Mouse (Mus musculus) fat pad, adult 2 months (tissue): ENCODE data around the gene Gm10153.
"Not testable (repeated sequence)": the region's sequence is repeated elsewhere in the genome, so short reads cannot be mapped to it uniquely, and the experiment has no call there.

Experiments used
- DNase-seq: peaks from one replicate; pipeline ENCODE4 v3.0.0-alpha.2; 2011; ENCODE audit warnings: low read depth, low spot score; ENCODE audit errors: extremely low read depth

Gm10153 gene

GRCm38 (mm10) chr7:142144507-142144906 lies 45.7 kb downstream of the Gm10153 start, which contains the start of gene Gm45337:
Gm45337 (minus strand) TSS chr7:142144607.
- no peak for DNase-seq

- not testable (repeated sequence) for DNase-seq
These were observed 46.6 kb downstream of the Gm10153 start for GRCm38 (mm10) chr7:142143506-142144010.

GRCm38 (mm10) chr7:142140696-142141095 lies 49.5 kb downstream of the Gm10153 start:
- DNase-seq = no peak
